Mouse (Mus musculus): ENCODE measurements around the gene Syngr2. TPM values are rescaled to one million over a fixed set of nuclear protein-coding genes. Genes with fewer than 3 reads are reported as not detected.
"Not testable (repeated sequence)": the region's sequence is repeated elsewhere in the genome, so short reads cannot be mapped to it uniquely, and the experiment has no call there.

Syngr2 gene
- polyA plus RNA-seq, 1 experiment from 2014 or later, result 173 TPM

GRCm38 (mm10) chr11:117786294-117786693 is 23.2 kb upstream of the Syngr2 start:
- H3K27ac ChIP-seq (ENCODE audit: low read length), result no peak overlapping the region
- no peaks in the 10 kb centered on the region for H3K27me3 ChIP-seq (replicated peaks; ENCODE audit: control insufficient read depth, insufficient read depth, low read length)
- peaks cover 17% of the 10 kb centered on the region for H3K4me1 ChIP-seq (ENCODE audit: control insufficient read depth, insufficient read depth, low read length)
- no peak overlapping the region for H3K9ac ChIP-seq (ENCODE audit: low read depth, low read length)
- H3K4me3 ChIP-seq (ENCODE audit: low read length), result no peak overlapping the region
- ATAC-seq, result no peak
- H3K4me2 ChIP-seq (ENCODE audit: low read depth, low read length), result no peak overlapping the region
- WGBS, result 11% methylated on average over 10 of the region's 10 CpGs
- no peaks in the 10 kb centered on the region for H3K36me3 ChIP-seq (ENCODE audit: control insufficient read depth, insufficient read depth, low read length)
- no peaks in the 10 kb centered on the region for H3K9me3 ChIP-seq (ENCODE audit: control insufficient read depth, low read length)

GRCm38 (mm10) chr11:117788481-117788880 is 21.0 kb upstream of the Syngr2 start:
- H3K4me1 ChIP-seq (ENCODE audit: control insufficient read depth, insufficient read depth, low read length), result peaks cover 12% of the 10 kb centered on the region
- not testable (repeated sequence) for H3K36me3 ChIP-seq (ENCODE audit: control insufficient read depth, insufficient read depth, low read length); H3K27ac ChIP-seq (ENCODE audit: low read length); ATAC-seq; H3K9me3 ChIP-seq (ENCODE audit: control insufficient read depth, low read length); H3K4me2 ChIP-seq (ENCODE audit: low read depth, low read length); H3K9ac ChIP-seq (ENCODE audit: low read depth, low read length); H3K27me3 ChIP-seq (replicated peaks; ENCODE audit: control insufficient read depth, insufficient read depth, low read length); H3K4me3 ChIP-seq (ENCODE audit: low read length)
- WGBS, result 79% methylated on average over 7 of the region's 7 CpGs

- H3K9ac ChIP-seq (ENCODE audit: low read depth, low read length), result peak overlapping the region; percentile 65
- peak; percentile 71 for ATAC-seq
- no peaks in the 10 kb centered on the region for H3K27me3 ChIP-seq (replicated peaks; ENCODE audit: control insufficient read depth, insufficient read depth, low read length)
- WGBS, result 7% methylated on average over 14 of the region's 14 CpGs
- peak overlapping the region; percentile 90 for H3K27ac ChIP-seq (ENCODE audit: low read length)
- H3K4me2 ChIP-seq (ENCODE audit: low read depth, low read length), result peak overlapping the region; percentile 68
- H3K9me3 ChIP-seq (ENCODE audit: control insufficient read depth, low read length), result no peaks in the 10 kb centered on the region
- peaks cover 12% of the 10 kb centered on the region for H3K4me1 ChIP-seq (ENCODE audit: control insufficient read depth, insufficient read depth, low read length)
- H3K36me3 ChIP-seq (ENCODE audit: control insufficient read depth, insufficient read depth, low read length), result no peaks in the 10 kb centered on the region
- H3K4me3 ChIP-seq (ENCODE audit: low read length), result peak overlapping the region; percentile 44
Measured at GRCm38 (mm10) chr11:117790286-117790685, 19.2 kb upstream of the Syngr2 start.

- Histone ChIP-seq H3K36me3 (ENCODE audit: control insufficient read depth, insufficient read depth, low read length) (no peaks in the 10 kb centered on the region), H3K27me3 (replicated peaks; ENCODE audit: control insufficient read depth, insufficient read depth, low read length) (no peaks in the 10 kb centered on the region), H3K4me3 (ENCODE audit: low read length) (peak overlapping the region; percentile 44), H3K4me1 (ENCODE audit: control insufficient read depth, insufficient read depth, low read length) (peaks cover 12% of the 10 kb centered on the region), H3K27ac (ENCODE audit: low read length) (peak overlapping the region; percentile 90), H3K9me3 (ENCODE audit: control insufficient read depth, low read length) (no peaks in the 10 kb centered on the region), H3K4me2 (ENCODE audit: low read depth, low read length) (peak overlapping the region; percentile 68), H3K9ac (ENCODE audit: low read depth, low read length) (peak overlapping the region; percentile 70)
- peak; percentile 93 for ATAC-seq
- WGBS, result 29% methylated on average over 23 of the region's 23 CpGs
Measured at GRCm38 (mm10) chr11:117790703-117791440, 18.6 kb upstream of the Syngr2 start.

GRCm38 (mm10) chr11:117791441-117791761 is 18.1 kb upstream of the Syngr2 start:
- peak overlapping the region; percentile 44 for H3K4me3 ChIP-seq (ENCODE audit: low read length)
- H3K9ac ChIP-seq (ENCODE audit: low read depth, low read length), result peak overlapping the region; percentile 70

GRCm38 (mm10) chr11:117792281-117792888 is 17.1 kb upstream of the Syngr2 start:
- no peaks in the 10 kb centered on the region for H3K36me3 ChIP-seq (ENCODE audit: control insufficient read depth, insufficient read depth, low read length)
- peak overlapping the region; percentile 65 for H3K9ac ChIP-seq (ENCODE audit: low read depth, low read length)
- H3K9me3 ChIP-seq (ENCODE audit: control insufficient read depth, low read length), result no peaks in the 10 kb centered on the region
- peak overlapping the region; percentile 90 for H3K27ac ChIP-seq (ENCODE audit: low read length)
- WGBS, result 10% methylated on average over 22 of the region's 22 CpGs
- peak; percentile 80 for ATAC-seq
- H3K4me1 ChIP-seq (ENCODE audit: control insufficient read depth, insufficient read depth, low read length), result peaks cover 12% of the 10 kb centered on the region
- H3K4me3 ChIP-seq (ENCODE audit: low read length), result peak overlapping the region; percentile 42
- peak overlapping the region; percentile 68 for H3K4me2 ChIP-seq (ENCODE audit: low read depth, low read length)
- H3K27me3 ChIP-seq (replicated peaks; ENCODE audit: control insufficient read depth, insufficient read depth, low read length), result no peaks in the 10 kb centered on the region

More at GRCm38 (mm10) chr11:117791441-117791761, 18.1 kb upstream of the Syngr2 start:
- Histone ChIP-seq H3K36me3 (ENCODE audit: control insufficient read depth, insufficient read depth, low read length) (no peaks in the 10 kb centered on the region), H3K4me2 (ENCODE audit: low read depth, low read length) (peak overlapping the region; percentile 68), H3K9me3 (ENCODE audit: control insufficient read depth, low read length) (no peaks in the 10 kb centered on the region), H3K27me3 (replicated peaks; ENCODE audit: control insufficient read depth, insufficient read depth, low read length) (no peaks in the 10 kb centered on the region), H3K4me1 (ENCODE audit: control insufficient read depth, insufficient read depth, low read length) (peaks cover 12% of the 10 kb centered on the region), H3K27ac (ENCODE audit: low read length) (peak overlapping the region; percentile 90)
- ATAC-seq, result no peak
- 86% methylated on average over 9 of the region's 9 CpGs for WGBS

GRCm38 (mm10) chr11:117794035-117794551 is 15.4 kb upstream of the Syngr2 start:
- Histone ChIP-seq H3K4me3 (ENCODE audit: low read length) (no peak overlapping the region), H3K9me3 (ENCODE audit: control insufficient read depth, low read length) (no peaks in the 10 kb centered on the region), H3K27me3 (replicated peaks; ENCODE audit: control insufficient read depth, insufficient read depth, low read length) (no peaks in the 10 kb centered on the region), H3K9ac (ENCODE audit: low read depth, low read length) (no peak overlapping the region), H3K4me2 (ENCODE audit: low read depth, low read length) (no peak overlapping the region), H3K27ac (ENCODE audit: low read length) (no peak overlapping the region), H3K36me3 (ENCODE audit: control insufficient read depth, insufficient read depth, low read length) (no peaks in the 10 kb centered on the region), H3K4me1 (ENCODE audit: control insufficient read depth, insufficient read depth, low read length) (peaks cover 23% of the 10 kb centered on the region)
- no peak for ATAC-seq
- WGBS, result 62% methylated on average over 4 of the region's 4 CpGs

- Histone ChIP-seq H3K9ac (ENCODE audit: low read depth, low read length) (no peak overlapping the region), H3K36me3 (ENCODE audit: control insufficient read depth, insufficient read depth, low read length) (no peaks in the 10 kb centered on the region), H3K4me2 (ENCODE audit: low read depth, low read length) (no peak overlapping the region), H3K27me3 (replicated peaks; ENCODE audit: control insufficient read depth, insufficient read depth, low read length) (no peaks in the 10 kb centered on the region), H3K27ac (ENCODE audit: low read length) (no peak overlapping the region), H3K4me1 (ENCODE audit: control insufficient read depth, insufficient read depth, low read length) (peaks cover 23% of the 10 kb centered on the region), H3K9me3 (ENCODE audit: control insufficient read depth, low read length) (no peaks in the 10 kb centered on the region), H3K4me3 (ENCODE audit: low read length) (no peak overlapping the region)
- no peak for ATAC-seq
- WGBS, result 42% methylated on average over 5 of the region's 5 CpGs
Measured at GRCm38 (mm10) chr11:117796954-117797353, 12.5 kb upstream of the Syngr2 start.

GRCm38 (mm10) chr11:117797511-117798159 is 11.8 kb upstream of the Syngr2 start, which contains the start of gene 6030468B19Rik:
Gene 6030468B19Rik, plus strand, starts transcription at chr11:117797660.
- Histone ChIP-seq H3K4me3 (ENCODE audit: low read length) (no peak within 1 kb of the TSS), H3K9ac (ENCODE audit: low read depth, low read length) (peak within 1 kb of the TSS; percentile 33; the same call in 1 of the 2 replicates), H3K9me3 (ENCODE audit: control insufficient read depth, low read length) (no peaks in the 10 kb centered on the region), H3K4me1 (ENCODE audit: control insufficient read depth, insufficient read depth, low read length) (peaks cover 18% of the 10 kb centered on the region), H3K27ac (ENCODE audit: low read length) (no peak within 1 kb of the TSS), H3K4me2 (ENCODE audit: low read depth, low read length) (no peak within 1 kb of the TSS), H3K36me3 (ENCODE audit: control insufficient read depth, insufficient read depth, low read length) (no peaks in the 10 kb centered on the region), H3K27me3 (replicated peaks; ENCODE audit: control insufficient read depth, insufficient read depth, low read length) (no peaks in the 10 kb centered on the region)
- 52% methylated on average over 9 of the region's 9 CpGs for WGBS
- ATAC-seq, result peak; percentile 81

All from intestine, embryonic 16.5 days (tissue).